Mouse (Mus musculus) neural tube, embryonic 13.5 days (tissue): ENCODE measurements around the gene Foxi3. TPM values are rescaled to one million over a fixed set of nuclear protein-coding genes. Genes with fewer than 3 reads are reported as not detected.

Source experiments
- ATAC-seq: fragments of 200-750 bp; cut with Nextera tagmentation; 2 replicates; pipeline ENCODE4 v1.8.0; 2017; ENCODE audit warnings: low read depth, mild to moderate bottlenecking, moderate TSS enrichment, moderate library complexity
- H3K27ac ChIP-seq: fragments of 300-500 bp; sonication (generic); replicated peaks from 2 replicates; pipeline ENCODE4 v1.5.1; 2015; ENCODE audit warnings: moderate library complexity, mild to moderate bottlenecking, inconsistent platforms
- H3K27me3 ChIP-seq: fragments of 300-500 bp; sonication (generic); 2 replicates; pipeline ENCODE4 v1.6.1; 2015; ENCODE audit warnings: mild to moderate bottlenecking, inconsistent platforms
- H3K36me3 ChIP-seq: fragments of 300-500 bp; sonication (generic); 2 replicates; pipeline ENCODE4 v1.6.1; 2015; ENCODE audit warnings: mild to moderate bottlenecking, inconsistent platforms
- H3K4me1 ChIP-seq: fragments of 300-500 bp; sonication (generic); replicated peaks from 2 replicates; pipeline ENCODE4 v1.6.1; 2015; ENCODE audit warnings: inconsistent platforms
- H3K4me2 ChIP-seq: fragments of 300-500 bp; sonication (generic); 2 replicates; pipeline ENCODE4 v1.6.1; 2015; ENCODE audit warnings: inconsistent platforms, mild to moderate bottlenecking, moderate library complexity
- H3K4me3 ChIP-seq: fragments of 300-500 bp; sonication (generic); 2 replicates; pipeline ENCODE4 v1.5.1; 2015; ENCODE audit warnings: mild to moderate bottlenecking, inconsistent platforms
- H3K9ac ChIP-seq: fragments of 300-500 bp; sonication (generic); 2 replicates; pipeline ENCODE4 v1.6.1; 2015; ENCODE audit warnings: moderate library complexity, mild to moderate bottlenecking, inconsistent platforms
- H3K9me3 ChIP-seq: fragments of 300-500 bp; sonication (generic); 2 replicates; pipeline ENCODE4 v1.6.1; 2016; ENCODE audit warnings: inconsistent platforms
- WGBS: fragments of 180-500 bp; shearing (Covaris S2); methylation state at CpG from one replicate; pipeline ENCODE4 v1.1.7; 2015; 5-methylcytosine and 5-hydroxymethylcytosine counted together
- polyA plus RNA-seq: library from polyadenylated mRNA; unstranded; fragments of >200 nt; fragmentation: Nextera tagmentation; extraction: Ambion mirVana; gene quantifications from 2 replicates; pipeline ENCODE4 v1.2.1, GENCODE M21; 2015

The Foxi3 gene
- not detected in 2 replicates for polyA plus RNA-seq

DNA sequence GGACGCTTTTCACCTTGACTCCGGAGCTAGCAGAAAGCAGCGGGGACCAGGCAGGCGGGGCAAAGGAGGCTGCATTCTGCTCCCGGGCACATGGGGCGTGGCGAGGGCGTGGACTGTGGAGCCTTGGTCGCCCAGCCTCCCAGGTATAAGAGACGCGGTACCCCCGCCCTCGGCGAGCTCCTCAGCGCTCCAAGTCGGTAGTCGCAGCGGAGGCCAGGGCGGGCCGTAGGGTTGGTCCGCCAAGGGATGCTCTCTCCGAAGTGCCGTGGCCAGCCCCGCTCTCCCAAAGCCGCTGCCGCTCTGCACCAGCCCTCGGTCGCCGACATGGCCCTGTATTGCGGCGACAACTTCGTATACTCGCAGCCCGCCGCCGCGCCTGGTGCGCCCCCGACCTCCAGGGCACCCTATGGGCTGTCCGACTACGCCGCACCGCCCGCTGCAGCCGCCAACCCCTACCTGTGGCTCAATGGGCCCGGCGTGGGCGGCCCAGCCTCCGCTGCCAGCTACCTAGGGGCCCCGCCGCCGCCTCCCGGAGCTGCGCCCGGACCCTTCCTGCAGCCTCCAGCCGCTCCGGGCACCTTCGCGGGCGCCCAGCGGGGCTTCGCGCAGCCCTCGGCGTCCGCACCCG, at the start of gene Foxi3:
Foxi3 (plus strand) TSS at position 247 of the 628 bp plus-strand sequence.
- Histone ChIP-seq H3K9ac (0 out of 2 replicates have a peak within 1 kb of the TSS, but pooled peaks have one; percentile 47), H3K27ac (no peak within 1 kb of the TSS), H3K36me3 (no peaks in the 10 kb centered on the region), H3K4me1 (peaks cover 14% of the 10 kb centered on the region), H3K27me3 (peaks cover 92% of the 10 kb centered on the region), H3K4me3 (peak within 1 kb of the TSS; percentile 43), H3K9me3 (no peaks in the 10 kb centered on the region), H3K4me2 (peak within 1 kb of the TSS; percentile 80)
- WGBS = under 1% methylated on average over 66 of the region's 67 CpGs
- peak; percentile 71 for ATAC-seq

DNA sequence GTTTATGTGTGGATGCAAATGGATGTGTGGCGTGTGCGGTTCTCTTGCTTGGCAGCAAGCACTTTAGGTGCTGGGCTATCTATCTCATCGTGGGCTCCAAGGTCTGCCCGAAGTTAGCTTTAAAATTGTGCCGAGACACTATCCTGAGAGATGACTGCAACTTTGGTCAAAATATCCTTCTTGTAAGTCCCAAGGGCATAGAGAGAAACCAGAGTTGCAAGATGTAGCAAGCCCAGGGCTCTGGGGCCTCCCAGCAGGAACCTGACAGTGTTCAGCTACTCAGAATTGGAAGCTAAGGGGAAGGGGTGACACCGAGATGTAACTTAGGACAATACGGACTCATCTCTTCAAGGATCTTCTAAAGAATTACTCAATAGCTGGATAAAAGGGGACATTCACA, 46.8 kb upstream of the Foxi3 start:
- WGBS = 95% methylated on average over 7 of the region's 7 CpGs

GRCm38 (mm10) chr6:70910285-70910684, 46.0 kb upstream of the Foxi3 start:
- Histone ChIP-seq H3K36me3 (peaks cover 16% of the 10 kb centered on the region), H3K27me3 (peaks cover 6% of the 10 kb centered on the region; the same call in 1 of the 2 replicates), H3K9ac (no peak overlapping the region), H3K4me2 (no peak overlapping the region), H3K27ac (no peak overlapping the region), H3K4me1 (peaks cover 9% of the 10 kb centered on the region; the same call in 1 of the 2 replicates), H3K9me3 (no peaks in the 10 kb centered on the region), H3K4me3 (no peak overlapping the region)
- no peak for ATAC-seq
- 80% methylated on average over 4 of the region's 4 CpGs for WGBS

More for the DNA sequence above, 46.8 kb upstream of the Foxi3 start:
- H3K4me2 ChIP-seq = no peak overlapping the region
- peaks cover 9% of the 10 kb centered on the region; the same call in 1 of the 2 replicates for H3K4me1 ChIP-seq
- H3K9ac ChIP-seq = no peak overlapping the region
- no peak for ATAC-seq
- peaks cover 6% of the 10 kb centered on the region; the same call in 1 of the 2 replicates for H3K27me3 ChIP-seq
- H3K36me3 ChIP-seq = peaks cover 20% of the 10 kb centered on the region
- H3K9me3 ChIP-seq = no peaks in the 10 kb centered on the region
- H3K4me3 ChIP-seq = no peak overlapping the region
- H3K27ac ChIP-seq = no peak overlapping the region

DNA sequence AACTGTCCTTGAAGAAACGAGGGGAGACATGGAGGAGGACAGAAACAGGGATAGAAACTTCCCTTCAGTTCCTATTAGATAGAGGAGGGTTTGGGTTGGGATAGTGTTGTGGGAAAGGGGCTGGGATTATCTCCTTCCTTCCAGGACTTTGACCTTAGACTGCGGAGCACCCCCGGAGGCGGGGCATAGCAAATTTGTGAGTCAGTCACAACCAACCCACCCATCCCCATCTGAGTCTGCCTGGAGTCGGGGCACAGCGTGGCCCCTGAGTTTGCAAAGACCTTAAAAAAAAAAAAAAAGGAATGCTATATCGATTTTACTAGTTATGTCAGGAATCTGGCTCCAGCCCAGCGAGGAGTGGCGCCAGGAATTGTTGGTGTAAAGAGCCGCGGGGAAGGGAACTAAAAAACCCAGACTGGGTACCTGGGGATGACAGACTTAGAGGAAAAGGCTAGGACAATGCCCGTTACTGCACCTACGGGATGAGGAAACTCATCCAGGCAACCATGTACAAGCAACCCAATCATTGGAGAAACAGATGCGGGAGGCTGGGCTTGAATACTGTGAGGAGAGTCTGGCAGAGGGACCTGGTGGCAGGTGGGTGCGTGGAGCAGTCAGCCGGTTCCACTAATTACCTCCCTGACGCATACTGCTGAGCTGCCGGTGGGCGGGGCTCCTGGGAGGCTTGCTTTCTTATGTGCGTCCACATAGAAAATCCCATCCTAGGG, 44.5 kb upstream of the Foxi3 start:
- H3K36me3 ChIP-seq = 0 out of 2 replicates have a peak, but pooled peaks cover under 1% of the 10 kb centered on the region
- peak overlapping the region; percentile 40 for H3K4me2 ChIP-seq
- peaks cover 6% of the 10 kb centered on the region; the same call in 1 of the 2 replicates for H3K27me3 ChIP-seq
- WGBS = 18% methylated on average over 20 of the region's 20 CpGs
- H3K9me3 ChIP-seq = no peaks in the 10 kb centered on the region
- ATAC-seq = peak; percentile 70
- H3K9ac ChIP-seq = no peak overlapping the region
- H3K27ac ChIP-seq = no peak overlapping the region
- H3K4me1 ChIP-seq = peaks cover 9% of the 10 kb centered on the region; the same call in 1 of the 2 replicates
- H3K4me3 ChIP-seq = no peak overlapping the region

DNA sequence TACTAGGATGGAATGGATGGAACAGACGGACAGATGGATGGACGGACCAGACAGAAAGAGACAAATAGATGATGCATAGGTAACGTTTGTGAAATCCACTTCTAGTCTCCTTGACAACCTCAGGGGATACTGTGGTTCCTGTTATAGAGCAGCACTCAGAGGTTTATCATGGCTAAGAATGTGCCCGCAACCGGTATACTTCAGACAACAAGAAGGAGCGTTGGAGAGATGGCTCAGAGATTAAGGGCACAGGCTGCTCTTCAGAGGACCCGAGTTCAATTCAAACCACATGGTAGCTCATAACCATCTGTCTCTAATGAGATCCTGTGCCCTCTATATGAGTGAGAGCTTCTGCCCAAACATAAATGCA, 44.0 kb upstream of the Foxi3 start:
- no peaks in the 10 kb centered on the region for H3K36me3 ChIP-seq
- H3K4me2 ChIP-seq = peak overlapping the region; percentile 40
- no peak overlapping the region for H3K27ac ChIP-seq
- 72% methylated on average over 7 of the region's 7 CpGs for WGBS
- peak; percentile 30; the same call in 1 of the 2 replicates for ATAC-seq
- peaks cover 9% of the 10 kb centered on the region; the same call in 1 of the 2 replicates for H3K4me1 ChIP-seq
- peaks cover 6% of the 10 kb centered on the region; the same call in 1 of the 2 replicates for H3K27me3 ChIP-seq
- no peaks in the 10 kb centered on the region for H3K9me3 ChIP-seq
- H3K4me3 ChIP-seq = no peak overlapping the region
- H3K9ac ChIP-seq = no peak overlapping the region

DNA sequence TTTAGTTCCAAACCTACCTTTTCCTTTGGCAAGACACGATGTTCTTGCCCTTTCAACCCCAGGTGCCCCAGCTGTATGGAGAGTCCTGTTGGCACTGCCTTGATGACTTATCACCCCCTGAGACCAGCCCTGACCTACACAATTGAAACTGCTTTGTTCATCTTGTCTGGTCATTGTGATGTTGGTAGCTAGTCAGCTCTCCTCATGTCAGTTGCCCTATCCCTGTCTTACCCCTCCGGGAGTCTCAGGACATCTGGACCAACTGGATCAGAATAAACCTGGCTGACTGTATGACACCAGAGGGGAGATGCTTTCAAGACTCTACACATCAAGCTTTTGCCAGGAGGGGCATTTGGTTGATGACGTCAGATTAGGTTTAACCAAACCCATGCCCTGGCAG, 37.5 kb upstream of the Foxi3 start, which contains the start of gene Tex37:
Tex37 (minus strand) TSS at position 101 of the 400 bp plus-strand sequence.
- no peaks in the 10 kb centered on the region for H3K9me3 ChIP-seq
- 93% methylated on average over 3 of the region's 3 CpGs for WGBS

DNA sequence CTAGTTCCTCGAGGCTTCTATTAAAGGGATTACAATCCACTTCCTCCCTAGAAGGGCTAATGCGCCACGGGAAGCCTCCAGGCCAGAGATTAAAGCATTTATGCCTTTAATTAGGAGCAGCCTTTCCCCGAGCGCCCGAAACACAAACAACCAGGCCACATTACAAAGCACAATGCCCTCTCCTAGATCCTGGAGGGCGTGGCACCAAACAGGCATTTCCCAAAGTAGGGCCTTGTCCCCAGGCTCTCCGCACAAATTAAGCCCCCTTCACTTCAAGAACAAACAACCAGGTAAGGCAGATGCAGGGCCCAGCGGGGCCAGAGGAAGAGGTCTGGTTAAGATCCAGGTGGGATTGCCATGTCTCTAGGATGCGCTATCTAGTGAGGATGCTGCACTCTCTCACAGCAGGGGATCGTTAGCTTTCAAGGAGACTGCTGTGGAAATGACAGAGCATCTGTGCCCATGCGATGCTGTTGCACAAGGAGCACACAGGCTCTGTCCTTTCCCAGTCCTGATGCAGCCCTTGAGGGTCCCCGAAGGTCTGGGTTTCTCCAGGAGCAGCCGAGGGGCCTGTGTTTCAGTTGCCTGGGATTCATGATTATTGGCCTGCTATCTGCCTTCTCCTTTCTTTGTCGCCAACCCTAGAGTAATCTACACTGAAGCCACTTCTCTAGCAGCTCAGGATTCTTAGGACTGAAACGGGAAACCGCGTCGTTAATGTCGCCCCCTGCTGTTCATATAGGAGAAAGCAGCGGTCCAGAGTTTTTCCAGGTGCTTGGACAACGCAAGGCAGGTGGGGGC, 34.9 kb upstream of the Foxi3 start:
- ATAC-seq = peak; percentile 86
- Histone ChIP-seq H3K4me1 (peaks cover 10% of the 10 kb centered on the region), H3K9me3 (no peaks in the 10 kb centered on the region), H3K27me3 (no peaks in the 10 kb centered on the region), H3K36me3 (no peaks in the 10 kb centered on the region), H3K9ac (peak overlapping the region; percentile 69), H3K27ac (peak overlapping the region; percentile 77), H3K4me3 (peak overlapping the region; percentile 23), H3K4me2 (peak overlapping the region; percentile 57)
- 4% methylated on average over 22 of the region's 22 CpGs for WGBS

More for the DNA sequence above, 37.5 kb upstream of the Foxi3 start, which contains the start of gene Tex37:
- H3K4me1 ChIP-seq = peaks cover 10% of the 10 kb centered on the region
- no peaks in the 10 kb centered on the region for H3K36me3 ChIP-seq
- no peak within 1 kb of the TSS for H3K9ac ChIP-seq
- no peak within 1 kb of the TSS for H3K4me3 ChIP-seq
- H3K27me3 ChIP-seq = no peaks in the 10 kb centered on the region
- H3K27ac ChIP-seq = no peak within 1 kb of the TSS
- ATAC-seq = no peak
- no peak within 1 kb of the TSS for H3K4me2 ChIP-seq

GRCm38 (mm10) chr6:70931801-70932200, 24.5 kb upstream of the Foxi3 start:
- no peaks in the 10 kb centered on the region for H3K4me1 ChIP-seq
- 91% methylated on average over 2 of the region's 2 CpGs for WGBS
- no peak overlapping the region for H3K27ac ChIP-seq
- H3K4me2 ChIP-seq = no peak overlapping the region
- H3K36me3 ChIP-seq = no peaks in the 10 kb centered on the region
- no peaks in the 10 kb centered on the region for H3K27me3 ChIP-seq
- ATAC-seq = no peak
- H3K9me3 ChIP-seq = no peaks in the 10 kb centered on the region
- no peak overlapping the region for H3K4me3 ChIP-seq
- no peak overlapping the region for H3K9ac ChIP-seq

DNA sequence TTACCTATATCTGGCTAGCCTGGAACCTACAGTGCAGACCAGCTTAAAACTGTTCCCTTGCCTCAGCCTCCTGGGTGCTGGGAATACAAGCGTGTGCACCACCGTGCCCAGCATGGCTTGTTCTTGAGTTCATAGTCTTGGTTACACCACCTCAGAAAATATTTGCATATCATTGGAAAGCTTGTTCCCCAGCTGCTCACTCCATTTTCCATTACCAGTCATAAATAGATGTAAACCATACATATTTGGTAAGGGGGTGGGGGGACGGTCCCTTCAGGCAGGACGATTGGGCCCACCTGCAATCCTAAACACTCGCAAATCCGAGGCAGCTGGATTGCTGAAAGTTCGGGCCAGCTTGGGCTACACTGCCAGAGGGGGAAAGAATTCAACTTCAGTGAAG, 3.1 kb upstream of the Foxi3 start:
- Histone ChIP-seq H3K4me2 (no peak overlapping the region), H3K9ac (no peak overlapping the region), H3K27me3 (peaks cover 61% of the 10 kb centered on the region), H3K4me3 (no peak overlapping the region), H3K36me3 (no peaks in the 10 kb centered on the region), H3K27ac (no peak overlapping the region), H3K4me1 (peaks cover 14% of the 10 kb centered on the region), H3K9me3 (no peaks in the 10 kb centered on the region)
- no peak for ATAC-seq
- 79% methylated on average over 7 of the region's 7 CpGs for WGBS

GRCm38 (mm10) chr6:70954040-70954439, 2.3 kb upstream of the Foxi3 start:
- H3K4me1 ChIP-seq = peaks cover 14% of the 10 kb centered on the region
- no peak overlapping the region for H3K4me2 ChIP-seq
- H3K27me3 ChIP-seq = peaks cover 69% of the 10 kb centered on the region
- no peak overlapping the region for H3K9ac ChIP-seq
- no peak overlapping the region for H3K27ac ChIP-seq
- H3K36me3 ChIP-seq = no peaks in the 10 kb centered on the region
- H3K9me3 ChIP-seq = no peaks in the 10 kb centered on the region
- WGBS = 12% methylated on average over 6 of the region's 6 CpGs
- no peak for ATAC-seq
- no peak overlapping the region for H3K4me3 ChIP-seq

GRCm38 (mm10) chr6:70955291-70955800, 985 bp upstream of the Foxi3 start:
- no peak for ATAC-seq
- Histone ChIP-seq H3K9me3 (no peaks in the 10 kb centered on the region), H3K36me3 (no peaks in the 10 kb centered on the region), H3K9ac (no peak overlapping the region), H3K4me2 (no peak overlapping the region), H3K4me1 (peaks cover 14% of the 10 kb centered on the region), H3K4me3 (no peak overlapping the region), H3K27ac (no peak overlapping the region), H3K27me3 (peaks cover 82% of the 10 kb centered on the region)
- WGBS = 3% methylated on average over 14 of the region's 14 CpGs
